In the genomic region with DNA sequence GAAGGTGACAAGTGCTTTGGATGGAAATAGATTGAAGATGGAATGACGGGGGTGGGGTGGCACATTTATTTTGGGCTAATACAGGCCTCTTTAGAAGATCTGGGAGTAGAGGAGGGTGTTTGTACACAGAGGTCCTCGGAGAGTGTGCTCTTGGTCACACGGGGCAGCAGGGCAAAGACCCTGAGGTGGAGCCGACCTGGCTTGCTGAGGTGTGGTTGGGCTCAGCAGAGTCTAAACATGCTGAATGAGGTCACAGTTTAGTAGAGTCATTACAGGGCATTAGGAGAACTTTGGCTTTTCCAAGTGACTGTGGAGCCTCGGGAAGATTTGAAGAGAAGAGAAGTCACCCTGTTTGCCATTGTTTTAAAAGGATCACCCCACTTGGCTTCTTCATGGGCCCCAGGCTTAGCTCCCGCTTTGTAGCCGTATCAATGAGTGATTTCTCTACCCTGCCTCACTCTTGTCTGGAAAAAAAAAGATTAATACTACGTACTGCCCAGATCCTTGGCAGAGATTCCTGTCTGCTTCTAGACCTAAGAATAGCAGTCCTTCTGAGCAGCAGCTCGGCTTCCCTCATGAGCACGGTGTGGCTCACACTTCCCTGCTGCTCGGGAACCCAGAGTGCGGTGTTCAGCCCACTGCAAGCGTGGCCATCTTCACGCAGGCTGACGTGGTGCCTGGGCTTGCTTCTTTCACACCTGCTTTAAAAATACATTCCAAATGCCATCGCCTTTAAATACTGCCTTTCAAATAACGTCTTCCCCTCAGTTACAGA, we compare ENCODE assay signal across 12 mouse cellular contexts. TPM values are rescaled to one million over a fixed set of nuclear protein-coding genes. Genes with fewer than 3 reads are reported as not detected.
DNase-seq lines count a peak whose midpoint lies in the region; ATAC-seq and TF ChIP-seq lines count a peak whose summit lies in the region.
"Had no signal": no experiment of that assay in that cellular context is flagged by ENCODE, and none has a peak within 500 bp of the region (broad histone marks: within the 10 kb centered on the region; RNA-seq: fewer than 3 reads in every experiment).

No protein-coding gene starts in this region.

- H3K36me3 ChIP-seq in heart, embryonic 15.5 days = no peaks in the 10 kb centered on the region
- no peaks in the 10 kb centered on the region for H3K36me3 ChIP-seq in lung, postnatal 0 days (ENCODE audit: insufficient read depth, low read length)
- H3K36me3 ChIP-seq: midbrain, embryonic 13.5 days had no signal

- intact Hi-C loops in left cerebral cortex, postnatal 4 days (cut with DNase I) = no loop called here

- no peak overlapping the region for H3K9ac ChIP-seq in heart, embryonic 15.5 days
- no peak overlapping the region for H3K9ac ChIP-seq in lung, postnatal 0 days (replicated peaks; ENCODE audit: low read depth)
- H3K9ac ChIP-seq: midbrain, embryonic 13.5 days had no signal

- peak; percentile 45; the same call in 1 of the 2 replicates for ATAC-seq in heart, embryonic 15.5 days (replicated peaks; ENCODE audit: insufficient number of reproducible peaks, insufficient read depth, low FRiP score, low read depth)
- ATAC-seq in lung, postnatal 0 days = no peak
- ATAC-seq: midbrain, embryonic 13.5 days had no signal

- 38% methylated on average over 17 of the region's 17 CpGs for WGBS in heart, embryonic 15.5 days
- 52% methylated on average over 17 of the region's 17 CpGs for WGBS in lung, postnatal 0 days

- H3K4me1 ChIP-seq in heart, embryonic 15.5 days (replicated peaks) = peaks cover 34% of the 10 kb centered on the region
- H3K4me1 ChIP-seq in lung, postnatal 0 days (ENCODE audit: insufficient read depth, low read depth, low read length) = no peaks in the 10 kb centered on the region

- H3K4me2 ChIP-seq in heart, embryonic 15.5 days = no peak overlapping the region
- H3K4me2 ChIP-seq in lung, postnatal 0 days (replicated peaks; ENCODE audit: low read depth, low read length) = no peak overlapping the region
- H3K4me2 ChIP-seq: midbrain, embryonic 13.5 days had no signal

- peak; percentile 44 for DNase-seq in gastrocnemius, adult 18-20 months (ENCODE audit: low spot score)
- no peak for DNase-seq in gastrocnemius, postnatal 10 days
- DNase-seq in left cerebral cortex, adult 11 months (ENCODE audit: low spot score) = peak; percentile 24
- DNase-seq in left cerebral cortex, postnatal 4 days = no peak
- peak; percentile 67 for DNase-seq in right cerebral cortex, postnatal 25 days
- no peak for DNase-seq in adrenal gland, adult (ENCODE audit: inconsistent age in 2 of 2, low spot score in 1 of 2)
- no peak for DNase-seq in lung, postnatal 0 days (ENCODE audit: low spot score)
- DNase-seq: B cell, adult 2 months; cerebellum, adult 11 months; kidney, postnatal 4 days had no signal

- no peaks in the 10 kb centered on the region for H3K27me3 ChIP-seq in heart, embryonic 15.5 days
- H3K27me3 ChIP-seq in lung, postnatal 0 days (replicated peaks; ENCODE audit: insufficient read depth, low read length) = no peaks in the 10 kb centered on the region
- H3K27me3 ChIP-seq: midbrain, embryonic 13.5 days had no signal

- H3K9me3 ChIP-seq in heart, embryonic 15.5 days (replicated peaks) = no peaks in the 10 kb centered on the region
- no peaks in the 10 kb centered on the region for H3K9me3 ChIP-seq in lung, postnatal 0 days (ENCODE audit: low read length)
- H3K9me3 ChIP-seq: midbrain, embryonic 13.5 days had no signal

- no peak overlapping the region for H3K4me3 ChIP-seq in heart, embryonic 15.5 days
- no peak overlapping the region for H3K4me3 ChIP-seq in lung, postnatal 0 days (ENCODE audit: low read depth, low read length)
- H3K4me3 ChIP-seq: midbrain, embryonic 13.5 days had no signal

- TF ChIP-seq EP300 in lung, postnatal 0 days (IDR thresholded peaks at IDR 0.05) = no peak

- H3K27ac ChIP-seq in heart, embryonic 15.5 days = peak overlapping the region; percentile 46
- H3K27ac ChIP-seq in lung, postnatal 0 days (ENCODE audit: low read length) = no peak overlapping the region
- H3K27ac ChIP-seq: midbrain, embryonic 13.5 days had no signal

- TF ChIP-seq CTCF in lung, postnatal 0 days (IDR thresholded peaks at IDR 0.05) = no peak

RNA-seq across cellular contexts. Expression of gene Gucy2d, which starts 22.0 kb away (rescaled TPM):
- under 1 TPM in 1 of 2 experiments, not detected in 1; 0.19 TPM for total RNA-seq in gastrocnemius, adult 18-20 months (2021)
- not detected for total RNA-seq in gastrocnemius, postnatal 10 days (2021)
- total RNA-seq in left cerebral cortex, postnatal 4 days (2021) = under 1 TPM in 1 of 2 experiments, not detected in 1; 0.24 TPM
- not detected in 2 replicates for polyA plus RNA-seq in heart, embryonic 15.5 days (2015; fragmentation: Nextera tagmentation; extraction: Ambion mirVana)
- polyA plus RNA-seq in lung, postnatal 0 days (2015; fragmentation: Nextera tagmentation; extraction: Ambion mirVana) = not detected in 2 replicates
- polyA plus RNA-seq: midbrain, embryonic 13.5 days had no signal

RNA-seq across cellular contexts. Expression of gene Tsku, which starts 57.1 kb away (rescaled TPM):
- 1 to 10 TPM; 1.1 to 1.7 TPM for total RNA-seq in gastrocnemius, adult 18-20 months (2021)
- total RNA-seq in gastrocnemius, postnatal 10 days (2021) = 1 to 10 TPM; 4.6 to 8.9 TPM
- 10 to 100 TPM; 11.5 TPM for total RNA-seq in left cerebral cortex, postnatal 4 days (2021)
- polyA plus RNA-seq in heart, embryonic 15.5 days (2015; fragmentation: Nextera tagmentation; extraction: Ambion mirVana) = 4.6 and 6.1 TPM in 2 replicates
- 8.6 and 9.1 TPM in 2 replicates for polyA plus RNA-seq in lung, postnatal 0 days (2015; fragmentation: Nextera tagmentation; extraction: Ambion mirVana)

Comparison
In these comparisons a context has a peak if more than half of its experiments do, and no peak if none do; other contexts are left out.
1. DNase-seq: peak in gastrocnemius, adult 18-20 months (single experiment), left cerebral cortex, adult 11 months (single experiment) and right cerebral cortex, postnatal 25 days (single experiment); none in gastrocnemius, postnatal 10 days (single experiment), left cerebral cortex, postnatal 4 days (single experiment), adrenal gland, adult (0 of 2) and lung, postnatal 0 days (single experiment).